Mouse (Mus musculus) forebrain, embryonic 11.5 days (tissue): ENCODE measurements around the gene Mus81. TPM values are rescaled to one million over a fixed set of nuclear protein-coding genes. Genes with fewer than 3 reads are reported as not detected.

Source experiments
- ATAC-seq: fragments of 200-750 bp; cut with Nextera tagmentation; replicated peaks from 2 replicates; pipeline ENCODE4 v1.8.0; 2017; ENCODE audit warnings: moderate TSS enrichment; ENCODE audit not compliant: low FRiP score
- DNase-seq: peaks from one replicate; pipeline ENCODE4 v3.0.0-alpha.2; 2017; ENCODE audit warnings: low spot score
- H3K27ac ChIP-seq: fragments of 300-500 bp; sonication (generic); 2 replicates; pipeline ENCODE4 v1.5.1; 2014; ENCODE audit warnings: low read depth, low read length
- H3K27me3 ChIP-seq: fragments of 300-500 bp; sonication (generic); 2 replicates; pipeline ENCODE4 v1.6.1; 2014; ENCODE audit warnings: mild to moderate bottlenecking, low read length, mixed read lengths; ENCODE audit not compliant: control insufficient read depth, insufficient read depth
- H3K36me3 ChIP-seq: fragments of 300-500 bp; sonication (generic); 2 replicates; pipeline ENCODE4 v1.6.1; 2014; ENCODE audit warnings: mild to moderate bottlenecking, low read length, moderate library complexity, mixed read lengths; ENCODE audit not compliant: control insufficient read depth, insufficient read depth
- H3K4me1 ChIP-seq: fragments of 300-500 bp; sonication (generic); replicated peaks from 2 replicates; pipeline ENCODE4 v1.6.1; 2014; ENCODE audit warnings: low read length, mixed read lengths; ENCODE audit not compliant: control insufficient read depth, insufficient read depth
- H3K4me2 ChIP-seq: fragments of 300-500 bp; sonication (generic); 2 replicates; pipeline ENCODE4 v1.6.1; 2014; ENCODE audit warnings: low read depth, mild to moderate bottlenecking, low read length, moderate library complexity, mixed read lengths; ENCODE audit not compliant: severe bottlenecking
- H3K4me3 ChIP-seq: fragments of 300-500 bp; sonication (generic); 2 replicates; pipeline ENCODE4 v1.5.1; 2014; ENCODE audit warnings: low read depth, low read length
- H3K9ac ChIP-seq: fragments of 300-500 bp; sonication (generic); 2 replicates; pipeline ENCODE4 v1.6.1; 2014; ENCODE audit warnings: low read length
- H3K9me3 ChIP-seq: fragments of 300-500 bp; sonication (generic); 2 replicates; pipeline ENCODE4 v1.6.1; 2016; ENCODE audit warnings: low read length, mixed read lengths; ENCODE audit not compliant: control insufficient read depth
- WGBS: fragments of 180-500 bp; shearing (Covaris S2); extraction: QIAGEN DNeasy Blood & Tissue Kit; methylation state at CpG from one replicate; pipeline ENCODE4 v1.1.7; 2014; 5-methylcytosine and 5-hydroxymethylcytosine counted together
- polyA plus RNA-seq: library from polyadenylated mRNA; unstranded; fragments of >200 nt; fragmentation: Nextera tagmentation; extraction: Ambion mirVana; gene quantifications from 2 replicates; pipeline ENCODE4 v1.2.1, GENCODE M21; 2014

The Mus81 gene
- polyA plus RNA-seq, 1 experiment from 2014 or later, result 39.2 TPM

- Histone ChIP-seq H3K27ac (peak overlapping the region; percentile 99), H3K4me3 (peak overlapping the region; percentile 44), H3K4me1 (peaks cover 4% of the 10 kb centered on the region; the same call in 1 of the 2 replicates), H3K9ac (peak overlapping the region; percentile 66), H3K27me3 (no peaks in the 10 kb centered on the region), H3K4me2 (peak overlapping the region; percentile 64), H3K36me3 (peaks cover 6% of the 10 kb centered on the region), H3K9me3 (no peaks in the 10 kb centered on the region)
- WGBS, result 1% methylated on average over 26 of the region's 26 CpGs
- DNase-seq, result peak; percentile 97
- peak; percentile 83 for ATAC-seq
These were observed 823 bp upstream of the Mus81 start for GRCm38 (mm10) chr19:5488878-5489571.

GRCm38 (mm10) chr19:5486771-5487170 lies 1.4 kb downstream of the Mus81 start:
- H3K9ac ChIP-seq, result peak overlapping the region; percentile 66; the same call in 1 of the 2 replicates
- H3K27ac ChIP-seq, result no peak overlapping the region
- H3K4me3 ChIP-seq, result no peak overlapping the region
- H3K27me3 ChIP-seq, result no peaks in the 10 kb centered on the region
- H3K4me2 ChIP-seq, result no peak overlapping the region
- no peaks in the 10 kb centered on the region; the same call in 1 of the 2 replicates for H3K4me1 ChIP-seq
- no peak for ATAC-seq
- 84% methylated on average over 4 of the region's 4 CpGs for WGBS
- DNase-seq, result no peak
- no peaks in the 10 kb centered on the region for H3K9me3 ChIP-seq
- no peaks in the 10 kb centered on the region; the same call in 1 of the 2 replicates for H3K36me3 ChIP-seq

GRCm38 (mm10) chr19:5486286-5486685 lies 1.9 kb downstream of the Mus81 start:
- Histone ChIP-seq H3K9me3 (no peaks in the 10 kb centered on the region), H3K27me3 (no peaks in the 10 kb centered on the region), H3K27ac (no peak overlapping the region), H3K4me3 (no peak overlapping the region), H3K4me2 (no peak overlapping the region), H3K9ac (no peak overlapping the region), H3K4me1 (no peaks in the 10 kb centered on the region; the same call in 1 of the 2 replicates), H3K36me3 (no peaks in the 10 kb centered on the region; the same call in 1 of the 2 replicates)
- DNase-seq (no peak), ATAC-seq (no peak)
- WGBS, result 89% methylated on average over 8 of the region's 8 CpGs

- Histone ChIP-seq H3K27me3 (no peaks in the 10 kb centered on the region), H3K4me1 (no peaks in the 10 kb centered on the region; the same call in 1 of the 2 replicates), H3K36me3 (no peaks in the 10 kb centered on the region; the same call in 1 of the 2 replicates), H3K4me2 (no peak overlapping the region), H3K9ac (no peak overlapping the region), H3K27ac (no peak overlapping the region), H3K4me3 (no peak overlapping the region), H3K9me3 (no peaks in the 10 kb centered on the region)
- DNase-seq, result no peak
- no peak for ATAC-seq
- 92% methylated on average over 7 of the region's 7 CpGs for WGBS
These were observed 2.4 kb downstream of the Mus81 start for GRCm38 (mm10) chr19:5485821-5486220.

GRCm38 (mm10) chr19:5485371-5485770 lies 2.8 kb downstream of the Mus81 start:
- Histone ChIP-seq H3K4me3 (no peak overlapping the region), H3K36me3 (no peaks in the 10 kb centered on the region; the same call in 1 of the 2 replicates), H3K4me2 (no peak overlapping the region), H3K27me3 (no peaks in the 10 kb centered on the region), H3K9ac (no peak overlapping the region), H3K4me1 (no peaks in the 10 kb centered on the region; the same call in 1 of the 2 replicates), H3K9me3 (no peaks in the 10 kb centered on the region), H3K27ac (no peak overlapping the region)
- DNase-seq (no peak), ATAC-seq (no peak)
- 96% methylated on average over 8 of the region's 8 CpGs for WGBS

GRCm38 (mm10) chr19:5484496-5484895 lies 3.7 kb downstream of the Mus81 start:
- Histone ChIP-seq H3K9me3 (no peaks in the 10 kb centered on the region), H3K36me3 (no peaks in the 10 kb centered on the region; the same call in 1 of the 2 replicates), H3K27me3 (no peaks in the 10 kb centered on the region), H3K9ac (no peak overlapping the region), H3K4me1 (no peaks in the 10 kb centered on the region; the same call in 1 of the 2 replicates), H3K4me3 (no peak overlapping the region), H3K27ac (no peak overlapping the region), H3K4me2 (no peak overlapping the region)
- DNase-seq (no peak), ATAC-seq (no peak)
- 93% methylated on average over 5 of the region's 5 CpGs for WGBS

- no peak overlapping the region for H3K27ac ChIP-seq
- H3K27me3 ChIP-seq, result no peaks in the 10 kb centered on the region
- 96% methylated on average over 19 of the region's 19 CpGs for WGBS
- H3K4me3 ChIP-seq, result no peak overlapping the region
- DNase-seq (no peak), ATAC-seq (no peak)
- H3K4me1 ChIP-seq, result no peaks in the 10 kb centered on the region; the same call in 1 of the 2 replicates
- no peaks in the 10 kb centered on the region; the same call in 1 of the 2 replicates for H3K36me3 ChIP-seq
- H3K9ac ChIP-seq, result no peak overlapping the region
- no peak overlapping the region for H3K4me2 ChIP-seq
- no peaks in the 10 kb centered on the region for H3K9me3 ChIP-seq
These were observed 4.5 kb downstream of the Mus81 start for GRCm38 (mm10) chr19:5483386-5484359.

- ATAC-seq (no peak), DNase-seq (no peak)
- Histone ChIP-seq H3K27ac (no peak overlapping the region), H3K9me3 (no peaks in the 10 kb centered on the region), H3K4me1 (no peaks in the 10 kb centered on the region), H3K27me3 (no peaks in the 10 kb centered on the region), H3K4me3 (no peak overlapping the region), H3K9ac (no peak overlapping the region), H3K4me2 (no peak overlapping the region), H3K36me3 (no peaks in the 10 kb centered on the region; the same call in 1 of the 2 replicates)
- 89% methylated on average over 10 of the region's 10 CpGs for WGBS
These were observed 6.8 kb downstream of the Mus81 start for GRCm38 (mm10) chr19:5481398-5481797.
